Mouse (Mus musculus): ENCODE results near the gene Ppp1r1c. TPM values are rescaled to one million over a fixed set of nuclear protein-coding genes. Genes with fewer than 3 reads are reported as not detected.

Ppp1r1c gene
- 2.7 and 3.2 TPM in 2 replicates for polyA plus RNA-seq (2015; fragmentation: Nextera tagmentation; extraction: Ambion mirVana)

- H3K27me3 ChIP-seq: no peaks in the 10 kb centered on the region
- no peak within 1 kb of the TSS for H3K27ac ChIP-seq
- no peak within 1 kb of the TSS for H3K4me3 ChIP-seq (replicated peaks)
- H3K9ac ChIP-seq (replicated peaks): no peak within 1 kb of the TSS
- H3K9me3 ChIP-seq: no peaks in the 10 kb centered on the region
- WGBS: 73% methylated on average over 6 of the region's 6 CpGs
- no peak within 1 kb of the TSS for H3K4me2 ChIP-seq (replicated peaks)
- H3K4me1 ChIP-seq (replicated peaks): peaks cover 4% of the 10 kb centered on the region; the same call in 1 of the 2 replicates
- ATAC-seq: peak; percentile 56; the same call in 1 of the 2 replicates
- H3K36me3 ChIP-seq: no peaks in the 10 kb centered on the region
Observed at GRCm38 (mm10) chr2:79707575-79707974, at the start of gene Ppp1r1c. TSS of gene Ppp1r1c (plus strand) at chr2:79707780.

DNA sequence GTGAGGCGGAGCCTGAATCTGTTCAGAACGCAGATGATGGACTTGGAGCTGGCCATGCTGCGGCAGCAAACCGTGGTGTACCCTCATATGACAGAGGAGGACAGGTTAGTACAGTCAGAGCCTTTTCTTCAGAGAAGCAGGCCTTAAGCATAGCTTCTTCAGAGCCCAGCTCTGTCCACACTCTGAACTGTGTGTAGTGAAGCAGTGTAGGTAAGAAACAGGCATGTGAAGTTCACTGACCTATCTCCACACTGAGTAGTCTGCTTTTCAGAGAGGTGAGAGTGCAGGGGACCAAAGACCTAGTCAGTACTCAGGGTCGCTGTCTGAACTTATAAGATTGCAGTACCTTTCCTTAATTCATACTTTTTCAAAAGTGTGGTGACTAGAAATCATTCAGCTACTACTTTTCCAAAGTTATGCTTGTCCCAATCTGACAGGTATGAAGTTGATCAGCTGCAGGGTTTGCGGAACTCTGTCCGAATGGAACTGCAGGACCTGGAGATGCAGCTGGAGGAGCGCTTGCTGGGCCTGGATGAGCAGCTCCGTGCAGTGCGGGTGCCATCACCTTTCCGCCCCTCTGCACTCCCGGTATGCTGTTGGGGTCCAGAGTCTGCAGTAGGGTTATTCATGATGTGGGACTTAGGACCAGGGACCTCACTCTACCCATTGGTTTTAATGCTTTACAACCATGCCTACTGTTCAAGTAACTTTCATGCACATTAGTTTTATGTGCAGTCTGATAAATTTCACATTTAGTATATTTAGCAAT lies 47.0 kb upstream of the Ppp1r1c start:
- Histone ChIP-seq H3K9me3 (no peaks in the 10 kb centered on the region), H3K27ac (no peak overlapping the region), H3K9ac (replicated peaks) (no peak overlapping the region), H3K4me1 (replicated peaks) (0 out of 2 replicates have a peak, but pooled peaks cover 8% of the 10 kb centered on the region), H3K4me3 (replicated peaks) (no peak overlapping the region), H3K27me3 (no peaks in the 10 kb centered on the region), H3K36me3 (peaks cover 37% of the 10 kb centered on the region), H3K4me2 (replicated peaks) (no peak overlapping the region)
- WGBS: 72% methylated on average over 12 of the region's 12 CpGs
- no peak for ATAC-seq

DNA sequence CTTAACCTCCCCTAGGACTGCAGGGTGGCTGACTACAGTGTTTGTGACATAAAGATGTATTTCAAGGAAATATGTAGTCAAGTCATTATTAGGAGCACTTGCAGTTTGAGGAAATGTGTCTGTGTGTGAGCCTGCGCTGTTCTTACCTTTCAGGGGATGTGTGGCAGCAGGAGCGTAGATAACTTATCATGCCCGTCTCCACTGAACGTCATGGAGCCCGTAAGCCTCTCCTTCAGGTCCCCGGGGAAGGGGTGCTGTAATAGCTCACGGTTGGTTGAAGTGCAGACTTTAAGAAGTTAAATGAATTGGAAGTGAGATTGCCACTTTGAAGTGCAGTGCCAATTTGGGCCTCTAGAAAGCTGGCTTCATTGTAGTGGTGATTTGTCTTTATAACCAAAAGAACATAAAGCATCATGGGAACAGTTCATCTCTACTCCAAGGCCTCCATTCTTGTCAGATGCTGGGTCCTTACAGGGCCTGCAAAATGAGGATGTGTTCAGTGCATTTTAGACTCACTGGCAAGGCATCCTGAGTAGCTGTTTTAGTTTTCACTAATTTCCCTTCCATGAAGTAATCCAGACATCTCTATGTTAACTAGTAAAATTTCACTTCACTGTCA lies 46.0 kb upstream of the Ppp1r1c start:
- Histone ChIP-seq H3K4me2 (replicated peaks) (no peak overlapping the region), H3K4me3 (replicated peaks) (no peak overlapping the region), H3K36me3 (peaks cover 37% of the 10 kb centered on the region), H3K4me1 (replicated peaks) (0 out of 2 replicates have a peak, but pooled peaks cover 8% of the 10 kb centered on the region), H3K9me3 (no peaks in the 10 kb centered on the region), H3K9ac (replicated peaks) (no peak overlapping the region), H3K27ac (no peak overlapping the region), H3K27me3 (no peaks in the 10 kb centered on the region)
- ATAC-seq: no peak
- WGBS: 55% methylated on average over 7 of the region's 7 CpGs

- WGBS: 40% methylated on average over 3 of the region's 3 CpGs
Observed at GRCm38 (mm10) chr2:79664532-79665286, 42.9 kb upstream of the Ppp1r1c start.

GRCm38 (mm10) chr2:79665492-79665891 lies 42.1 kb upstream of the Ppp1r1c start:
- H3K9me3 ChIP-seq: no peaks in the 10 kb centered on the region
- H3K4me1 ChIP-seq (replicated peaks): 0 out of 2 replicates have a peak, but pooled peaks cover 8% of the 10 kb centered on the region
- H3K4me2 ChIP-seq (replicated peaks): no peak overlapping the region
- no peak overlapping the region for H3K4me3 ChIP-seq (replicated peaks)
- H3K36me3 ChIP-seq: peaks cover 12% of the 10 kb centered on the region
- H3K27ac ChIP-seq: no peak overlapping the region
- no peak for ATAC-seq
- no peak overlapping the region for H3K9ac ChIP-seq (replicated peaks)
- no peaks in the 10 kb centered on the region for H3K27me3 ChIP-seq
- WGBS: 55% methylated on average over 3 of the region's 3 CpGs

More at GRCm38 (mm10) chr2:79664532-79665286, 42.9 kb upstream of the Ppp1r1c start:
- no peaks in the 10 kb centered on the region for H3K9me3 ChIP-seq
- H3K27me3 ChIP-seq: no peaks in the 10 kb centered on the region
- H3K4me2 ChIP-seq (replicated peaks): no peak overlapping the region
- H3K4me1 ChIP-seq (replicated peaks): 0 out of 2 replicates have a peak, but pooled peaks cover 8% of the 10 kb centered on the region
- H3K36me3 ChIP-seq: peaks cover 13% of the 10 kb centered on the region
- H3K27ac ChIP-seq: no peak overlapping the region
- no peak overlapping the region for H3K4me3 ChIP-seq (replicated peaks)
- ATAC-seq: peak; percentile 66; the same call in 1 of the 2 replicates
- H3K9ac ChIP-seq (replicated peaks): no peak overlapping the region

DNA sequence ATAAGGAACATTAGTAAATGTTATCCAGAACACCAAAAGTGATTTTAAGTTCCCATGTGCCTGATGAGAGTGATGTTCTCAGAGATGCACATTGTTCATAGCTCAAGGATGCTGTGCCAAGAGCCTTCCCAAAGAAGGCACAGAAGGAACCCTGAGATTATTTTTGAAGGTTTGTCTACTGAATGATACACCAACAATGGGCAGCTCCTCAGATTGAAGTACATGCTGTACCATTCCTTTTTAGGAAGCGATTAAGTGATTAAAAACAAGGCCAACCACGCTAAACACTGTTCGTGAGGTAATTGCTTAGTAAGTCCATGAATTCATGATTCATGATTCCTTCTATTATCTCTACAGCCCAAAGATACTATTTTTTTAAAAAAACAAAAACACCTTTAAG lies 32.3 kb upstream of the Ppp1r1c start:
- Histone ChIP-seq H3K9me3 (no peaks in the 10 kb centered on the region), H3K27ac (no peak overlapping the region), H3K4me1 (replicated peaks) (no peaks in the 10 kb centered on the region), H3K9ac (replicated peaks) (no peak overlapping the region), H3K4me3 (replicated peaks) (no peak overlapping the region), H3K27me3 (no peaks in the 10 kb centered on the region), H3K4me2 (replicated peaks) (no peak overlapping the region), H3K36me3 (0 out of 2 replicates have a peak, but pooled peaks cover 2% of the 10 kb centered on the region)
- no peak for ATAC-seq
- WGBS: 93% methylated on average over 3 of the region's 3 CpGs

- Histone ChIP-seq H3K9me3 (no peaks in the 10 kb centered on the region), H3K27me3 (no peaks in the 10 kb centered on the region), H3K9ac (replicated peaks) (no peak overlapping the region), H3K4me3 (replicated peaks) (no peak overlapping the region), H3K4me2 (replicated peaks) (no peak overlapping the region), H3K4me1 (replicated peaks) (no peaks in the 10 kb centered on the region), H3K27ac (no peak overlapping the region), H3K36me3 (no peaks in the 10 kb centered on the region)
- WGBS: 100% methylated on average over 1 of the region's 1 CpGs
- ATAC-seq: no peak
Observed at GRCm38 (mm10) chr2:79677663-79678257, 29.8 kb upstream of the Ppp1r1c start.

DNA sequence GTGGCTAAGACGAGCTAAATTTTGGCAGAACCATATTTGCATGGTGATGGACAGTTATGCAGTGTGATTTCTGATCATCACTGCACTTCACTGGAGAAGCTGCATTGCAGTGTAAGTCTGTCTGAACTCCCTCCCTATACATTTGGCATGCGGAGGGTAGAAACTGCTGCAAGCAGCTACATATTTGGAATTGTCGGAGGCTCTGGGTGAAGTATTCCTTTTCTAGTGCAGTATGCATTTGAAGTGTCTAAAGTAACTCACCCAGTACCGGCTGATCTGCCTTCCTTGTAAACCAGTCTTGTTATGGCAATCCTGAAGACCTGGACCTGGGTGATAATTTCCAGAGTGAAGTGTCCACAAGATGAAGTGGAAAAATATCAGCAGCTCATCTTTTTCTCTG lies 25.9 kb upstream of the Ppp1r1c start:
- no peak for ATAC-seq
- no peaks in the 10 kb centered on the region for H3K27me3 ChIP-seq
- H3K4me3 ChIP-seq (replicated peaks): no peak overlapping the region
- no peaks in the 10 kb centered on the region for H3K9me3 ChIP-seq
- H3K27ac ChIP-seq: no peak overlapping the region
- no peak overlapping the region for H3K9ac ChIP-seq (replicated peaks)
- 92% methylated on average over 4 of the region's 4 CpGs for WGBS
- no peaks in the 10 kb centered on the region for H3K36me3 ChIP-seq
- H3K4me1 ChIP-seq (replicated peaks): no peaks in the 10 kb centered on the region
- no peak overlapping the region for H3K4me2 ChIP-seq (replicated peaks)

- H3K4me3 ChIP-seq (replicated peaks): no peak overlapping the region
- no peak overlapping the region for H3K9ac ChIP-seq (replicated peaks)
- no peaks in the 10 kb centered on the region for H3K4me1 ChIP-seq (replicated peaks)
- no peak for ATAC-seq
- H3K27ac ChIP-seq: no peak overlapping the region
- no peaks in the 10 kb centered on the region for H3K36me3 ChIP-seq
- 79% methylated on average over 4 of the region's 4 CpGs for WGBS
- no peak overlapping the region for H3K4me2 ChIP-seq (replicated peaks)
- H3K27me3 ChIP-seq: no peaks in the 10 kb centered on the region
- no peaks in the 10 kb centered on the region for H3K9me3 ChIP-seq
Observed at GRCm38 (mm10) chr2:79683258-79683657, 24.3 kb upstream of the Ppp1r1c start.

GRCm38 (mm10) chr2:79690838-79691237 lies 16.7 kb upstream of the Ppp1r1c start:
- no peak overlapping the region for H3K4me2 ChIP-seq (replicated peaks)
- H3K27ac ChIP-seq: no peak overlapping the region
- H3K4me1 ChIP-seq (replicated peaks): no peaks in the 10 kb centered on the region
- no peaks in the 10 kb centered on the region for H3K9me3 ChIP-seq
- no peak overlapping the region for H3K9ac ChIP-seq (replicated peaks)
- no peak for ATAC-seq
- H3K27me3 ChIP-seq: no peaks in the 10 kb centered on the region
- WGBS: 84% methylated on average over 3 of the region's 3 CpGs
- no peak overlapping the region for H3K4me3 ChIP-seq (replicated peaks)
- H3K36me3 ChIP-seq: no peaks in the 10 kb centered on the region

DNA sequence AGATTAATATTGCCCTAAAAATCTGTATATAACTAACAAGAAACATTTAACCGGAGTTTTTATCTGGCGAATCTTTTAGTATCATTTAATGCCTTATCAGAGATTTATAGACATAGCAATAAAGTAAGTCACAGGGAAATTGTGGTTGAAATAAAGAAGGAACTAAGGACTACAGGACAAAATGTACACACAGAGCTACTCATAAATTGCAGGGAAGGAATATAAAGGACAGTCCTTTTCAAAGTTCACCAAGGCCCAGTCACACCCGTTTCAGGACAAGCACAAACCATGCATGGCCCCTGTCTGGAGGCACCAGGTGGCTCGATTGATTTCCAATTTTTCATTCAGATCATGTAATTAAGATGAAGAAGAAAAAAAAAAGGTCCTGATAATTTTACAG lies 12.4 kb upstream of the Ppp1r1c start:
- 94% methylated on average over 4 of the region's 4 CpGs for WGBS
- no peak overlapping the region for H3K4me2 ChIP-seq (replicated peaks)

More for the DNA sequence above, 12.4 kb upstream of the Ppp1r1c start:
- H3K27ac ChIP-seq: no peak overlapping the region
- H3K36me3 ChIP-seq: no peaks in the 10 kb centered on the region
- H3K4me3 ChIP-seq (replicated peaks): no peak overlapping the region
- no peak overlapping the region for H3K9ac ChIP-seq (replicated peaks)
- H3K27me3 ChIP-seq: no peaks in the 10 kb centered on the region
- H3K9me3 ChIP-seq: no peaks in the 10 kb centered on the region
- no peak for ATAC-seq
- H3K4me1 ChIP-seq (replicated peaks): no peaks in the 10 kb centered on the region
